Mouse (Mus musculus) stomach, postnatal 0 days (tissue): ENCODE data around the gene Prkar1a.

Experiments used
- CTCF ChIP-seq: IDR thresholded peaks from 2 replicates; pipeline ENCODE4 v1.5.1; 2016; ENCODE audit warnings: antibody characterized with exemption, low read depth, mild to moderate bottlenecking, moderate library complexity
- EP300 ChIP-seq: optimal IDR thresholded peaks from 2 replicates; pipeline ENCODE3; 2016; ENCODE audit warnings: antibody characterized with exemption

DNA sequence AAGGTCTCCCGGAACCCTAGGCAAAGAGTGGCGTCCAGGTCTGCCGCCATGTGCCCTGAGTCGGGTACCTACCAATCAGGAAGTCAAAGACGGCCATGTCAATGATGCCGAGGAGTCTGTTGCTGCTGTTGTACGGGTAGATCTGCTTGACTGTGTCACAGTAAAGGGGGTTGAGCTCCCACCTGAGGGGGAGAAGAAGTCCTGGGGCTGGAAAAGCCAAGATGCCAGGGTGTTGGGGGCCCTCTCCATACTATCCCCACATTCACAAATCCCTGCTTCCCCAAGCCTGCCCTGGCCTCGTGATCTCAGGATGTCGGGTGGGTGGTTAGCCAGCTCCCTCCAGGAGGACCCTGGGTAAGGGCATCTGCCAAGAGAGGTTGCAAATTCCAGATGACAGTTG, 26.6 kb downstream of the Prkar1a start:
- no peak for TF ChIP-seq CTCF
- no peak for TF ChIP-seq EP300
